Mouse (Mus musculus) skeletal muscle tissue, adult 2 months (tissue): ENCODE measurements around the gene Chrm3.

Experiments used
- DNase-seq: peaks from one replicate; pipeline ENCODE4 v3.0.0-alpha.2; 2012; ENCODE audit warnings: low read depth, low spot score

The Chrm3 gene

GRCm38 (mm10) chr13:9985648-9986047, 375.0 kb downstream of the Chrm3 start:
- no peak for DNase-seq

- no peak for DNase-seq
Observed at GRCm38 (mm10) chr13:9983293-9983692, 377.4 kb downstream of the Chrm3 start.

DNA sequence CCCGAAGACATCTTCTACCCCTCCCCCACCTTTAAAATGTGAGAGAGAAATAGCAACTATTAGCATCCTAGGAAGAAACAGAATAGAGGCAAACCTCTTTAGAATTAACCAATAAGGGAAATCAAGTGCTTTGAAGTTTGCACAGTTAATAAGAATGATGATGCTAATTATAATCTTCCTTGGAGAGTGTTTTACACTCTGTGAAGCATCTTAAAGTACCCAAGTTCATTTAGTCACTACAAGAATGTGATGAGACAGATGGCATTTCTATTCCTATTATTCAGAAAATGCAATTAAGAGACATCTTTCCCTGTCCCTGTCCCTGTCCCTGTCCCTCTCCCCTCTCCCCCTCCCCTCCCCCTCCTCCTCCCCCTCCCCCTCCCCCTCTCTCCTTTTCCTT, 382.9 kb downstream of the Chrm3 start:
- no peak for DNase-seq

DNA sequence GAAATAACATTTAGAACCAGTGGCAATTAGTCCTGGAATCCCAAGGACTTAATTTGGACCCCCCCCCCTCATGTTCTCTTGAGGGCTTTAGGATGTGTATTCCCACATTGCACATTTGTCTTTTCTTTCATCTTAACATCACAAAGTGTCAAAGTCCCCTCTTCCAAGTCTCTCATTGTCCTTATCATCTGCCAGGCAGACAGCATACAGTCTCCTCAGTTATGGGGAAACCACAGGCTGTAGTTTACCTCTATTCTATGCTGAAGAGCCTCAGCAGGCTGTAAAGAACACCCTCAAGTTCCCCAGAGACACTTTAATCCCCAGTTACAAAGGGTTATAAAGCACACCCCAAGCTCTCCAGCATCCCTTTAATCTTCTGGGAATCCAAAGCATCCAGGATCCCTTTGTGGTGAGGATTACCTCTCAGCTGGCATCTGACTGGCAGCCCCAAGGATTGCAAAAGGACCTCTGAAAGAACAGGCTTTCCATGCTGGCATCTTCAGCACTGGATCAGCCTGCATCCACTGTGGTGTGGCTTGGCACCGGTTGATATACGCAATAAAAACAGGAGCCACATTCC, 386.8 kb downstream of the Chrm3 start:
- no peak for DNase-seq

DNA sequence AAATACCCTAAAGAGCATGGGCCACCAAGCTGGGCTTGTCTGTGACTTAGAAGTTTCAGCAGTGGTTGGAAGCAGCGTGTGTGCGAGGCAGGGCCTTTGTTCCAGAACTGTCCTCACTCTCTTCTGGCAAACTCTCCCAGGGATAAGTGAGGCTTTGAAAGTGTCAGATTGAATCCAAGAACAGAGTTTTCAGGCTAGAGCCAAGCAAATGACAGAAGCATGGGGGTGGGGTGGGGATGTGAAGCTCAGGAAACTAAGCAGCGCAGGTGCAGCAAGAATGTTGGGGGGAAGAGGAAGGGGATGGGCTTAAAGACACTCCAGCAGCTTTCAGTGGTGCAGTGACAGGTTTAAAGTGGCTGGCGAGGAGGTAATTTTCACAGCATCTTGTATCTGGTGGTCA, 388.8 kb downstream of the Chrm3 start:
- no peak for DNase-seq

DNA sequence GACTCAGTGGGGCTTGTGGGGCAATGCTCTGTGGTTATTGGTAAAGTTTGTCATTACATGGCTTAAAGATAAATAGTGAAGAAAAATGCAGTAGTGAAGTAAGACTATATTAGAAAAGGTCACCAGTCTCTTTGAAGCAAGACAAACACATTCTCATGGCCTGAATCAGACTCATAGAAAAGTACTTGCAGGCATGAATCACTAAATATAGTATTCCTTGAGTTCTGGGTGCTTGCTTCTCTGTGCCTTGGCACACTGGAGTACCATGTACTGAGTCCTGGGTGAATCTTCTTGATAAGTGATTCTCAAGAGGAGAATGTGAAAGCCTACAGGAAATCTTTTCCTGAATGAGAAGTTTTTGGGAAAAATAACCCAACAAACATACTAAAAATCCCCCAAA, 408.0 kb downstream of the Chrm3 start:
- DNase-seq, result no peak

DNA sequence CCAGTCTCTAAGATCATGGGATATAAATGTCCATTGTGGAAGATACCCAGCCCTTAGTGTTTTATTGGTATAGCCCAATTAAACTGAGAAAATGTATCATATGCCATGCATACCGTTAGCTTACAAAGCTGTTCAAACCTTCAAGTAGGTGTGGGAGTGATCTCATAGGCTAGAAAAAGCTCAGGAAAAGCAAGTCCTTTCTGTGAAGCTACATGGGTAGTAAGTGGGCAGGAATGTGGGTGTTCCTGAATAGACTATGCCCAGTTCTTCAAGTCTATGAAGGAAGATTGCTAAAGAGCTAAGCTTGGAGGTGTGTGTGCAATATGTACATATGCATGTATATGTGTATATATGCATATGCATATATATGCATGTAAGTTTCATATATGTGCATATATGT, 409.3 kb downstream of the Chrm3 start:
- no peak for DNase-seq

DNA sequence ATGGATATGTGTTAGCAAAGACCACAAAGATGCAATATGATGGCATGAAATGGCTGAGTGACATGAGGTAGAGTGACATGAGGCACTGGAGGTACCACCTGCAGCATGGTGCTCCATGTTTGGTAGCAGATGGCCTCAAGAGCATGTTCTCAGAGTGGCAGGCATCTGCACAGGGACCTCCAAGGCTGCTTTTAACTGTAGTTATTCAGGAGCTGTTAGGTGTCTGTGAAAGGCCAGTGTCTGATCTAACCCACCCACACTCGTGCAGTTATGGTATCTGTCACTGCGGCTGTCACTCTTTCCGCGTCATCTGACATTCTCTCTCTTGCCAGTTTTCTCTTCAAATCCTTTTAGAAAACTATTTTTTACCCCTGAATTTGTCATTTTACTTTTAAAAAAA, 411.6 kb downstream of the Chrm3 start:
- DNase-seq, result no peak

- peak; percentile 10 for DNase-seq
Observed at GRCm38 (mm10) chr13:9940186-9940585, 420.5 kb downstream of the Chrm3 start.

GRCm38 (mm10) chr13:9938798-9939485, 421.7 kb downstream of the Chrm3 start:
- no peak for DNase-seq

GRCm38 (mm10) chr13:9932714-9933113, 427.9 kb downstream of the Chrm3 start:
- no peak for DNase-seq

DNA sequence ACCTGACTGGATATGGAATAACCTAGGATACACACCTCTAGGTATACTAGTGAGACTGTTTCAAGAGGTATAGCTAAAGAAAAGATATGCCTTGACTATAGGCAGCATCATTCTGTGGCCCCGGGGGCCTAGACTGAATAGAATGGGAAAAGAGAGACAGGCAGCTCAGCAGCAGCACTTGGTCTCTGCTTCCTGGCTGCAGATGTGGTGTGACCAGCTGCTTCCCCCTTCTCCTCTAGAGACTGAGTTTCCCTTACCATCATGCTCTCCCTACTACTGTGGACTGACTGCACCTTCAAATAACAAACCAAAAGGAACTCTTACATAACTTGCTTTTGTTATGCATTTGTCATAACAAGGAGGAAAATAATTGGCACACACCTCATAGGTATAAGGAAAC, 430.0 kb downstream of the Chrm3 start:
- no peak for DNase-seq

GRCm38 (mm10) chr13:9929978-9930377, 430.7 kb downstream of the Chrm3 start:
- no peak for DNase-seq

- DNase-seq, result no peak
Observed at GRCm38 (mm10) chr13:9921150-9921549, 439.5 kb downstream of the Chrm3 start.

DNA sequence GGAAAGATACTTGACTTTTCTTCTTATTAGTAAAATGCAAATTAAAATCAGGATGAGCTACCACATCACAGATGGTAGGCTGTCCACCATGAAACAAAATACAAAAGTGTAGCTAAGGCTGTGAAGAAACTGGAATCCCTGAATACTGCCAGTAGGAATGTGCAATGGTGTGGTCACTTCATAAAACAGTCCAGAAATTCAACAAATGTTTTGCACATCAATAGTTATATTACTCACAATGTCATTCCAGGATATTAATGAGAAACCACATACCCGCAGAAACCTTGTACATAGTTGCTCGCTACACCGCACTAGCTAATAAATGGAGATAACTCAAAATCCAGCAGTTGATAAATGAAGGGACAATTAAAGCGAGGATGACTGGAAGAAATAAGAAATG, 447.9 kb downstream of the Chrm3 start:
- DNase-seq, result no peak

- no peak for DNase-seq
Observed at GRCm38 (mm10) chr13:9908707-9909106, 451.9 kb downstream of the Chrm3 start.

- peak; percentile 90 for DNase-seq
Observed at GRCm38 (mm10) chr13:9907202-9907601, 453.4 kb downstream of the Chrm3 start.

DNA sequence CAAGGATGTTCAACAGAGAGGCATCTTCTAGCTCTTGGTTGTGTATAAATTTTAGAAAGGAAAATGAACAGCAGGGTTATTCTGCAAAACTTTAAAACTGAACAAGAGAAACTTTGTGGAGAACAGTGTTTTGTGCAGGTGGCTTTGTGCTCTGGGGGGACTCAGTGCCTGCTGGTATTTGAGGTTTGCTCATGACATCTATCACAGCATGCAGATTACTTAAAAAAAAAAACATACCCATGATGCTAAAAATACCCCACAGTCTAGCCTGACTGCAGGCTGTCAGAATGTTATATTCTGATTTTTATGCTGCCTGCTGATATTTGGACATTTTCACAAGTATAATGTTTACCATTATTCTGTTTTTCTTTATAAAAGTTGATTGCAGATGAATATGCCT, 456.2 kb downstream of the Chrm3 start:
- no peak for DNase-seq

DNA sequence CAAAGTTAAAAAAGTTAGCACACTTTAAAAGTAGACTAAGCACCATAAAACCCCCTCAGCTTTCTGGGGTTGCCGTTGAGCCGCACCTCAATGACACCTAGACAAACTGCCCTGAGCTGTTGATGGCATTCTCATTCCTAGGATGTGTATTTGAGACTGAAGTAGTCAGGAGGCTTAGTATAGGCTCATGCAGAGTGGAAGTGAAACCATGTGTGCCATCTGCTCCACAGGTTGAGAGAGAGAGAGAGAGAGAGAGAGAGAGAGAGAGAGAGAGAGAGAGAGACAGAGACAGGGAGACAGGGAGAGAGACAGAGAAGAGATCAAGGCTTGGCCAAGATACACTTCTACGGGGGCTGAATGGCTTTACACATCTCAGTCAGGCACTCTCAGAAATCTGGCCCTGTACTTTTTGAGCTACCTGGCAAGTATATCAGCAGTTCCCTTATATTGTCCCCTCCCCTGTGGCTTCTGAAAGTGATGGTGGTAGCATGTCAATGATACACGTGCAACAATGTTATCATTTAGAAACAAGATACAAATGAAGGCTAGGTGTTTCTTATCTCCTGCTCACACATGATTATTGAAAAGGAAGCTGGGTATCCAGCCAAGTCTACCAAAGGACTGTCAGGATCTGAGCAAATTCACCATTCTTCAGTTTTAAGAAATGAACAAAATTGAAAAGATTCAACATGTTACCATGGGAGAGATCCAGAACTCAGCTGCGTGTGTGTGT, 459.8 kb downstream of the Chrm3 start:
- DNase-seq, result no peak

- DNase-seq, result no peak
Observed at GRCm38 (mm10) chr13:9898664-9899369, 461.8 kb downstream of the Chrm3 start.

GRCm38 (mm10) chr13:9897231-9897630, 463.4 kb downstream of the Chrm3 start:
- DNase-seq, result no peak

- no peak for DNase-seq
Observed at GRCm38 (mm10) chr13:9895045-9895625, 465.5 kb downstream of the Chrm3 start.
